Mouse (Mus musculus) stomach, postnatal 0 days (tissue): ENCODE measurements at regions not wholly inside any gene's neighbourhood (a gene's known extent, or its start where the extent isn't known, plus 50 kb on each side); places are given as distances from the start of the nearest gene placed in this dataset.

Source experiments
- ATAC-seq: fragments of 200-750 bp; cut with Nextera tagmentation; 2 replicates; pipeline ENCODE4 v1.8.0; 2017; ENCODE audit not compliant: low FRiP score, low TSS enrichment
- DNase-seq: peaks from one replicate; pipeline ENCODE4 v3.0.0-alpha.2; 2016; ENCODE audit warnings: low spot score
- H3K27ac ChIP-seq: fragments of 300-500 bp; sonication (generic); replicated peaks from 2 replicates; pipeline ENCODE4 v1.5.1; 2014; ENCODE audit warnings: mild to moderate bottlenecking, control low read depth
- H3K27me3 ChIP-seq: fragments of 300-500 bp; sonication (generic); 2 replicates; pipeline ENCODE4 v1.6.1; 2014; ENCODE audit warnings: low read length; ENCODE audit not compliant: control insufficient read depth, insufficient read depth
- H3K36me3 ChIP-seq: fragments of 300-500 bp; sonication (generic); 2 replicates; pipeline ENCODE4 v1.6.1; 2014; ENCODE audit warnings: low read length, mixed read lengths; ENCODE audit not compliant: control insufficient read depth, insufficient read depth
- H3K4me1 ChIP-seq: fragments of 300-500 bp; sonication (generic); replicated peaks from 2 replicates; pipeline ENCODE4 v1.6.1; 2014; ENCODE audit warnings: antibody characterized with exemption; ENCODE audit not compliant: control insufficient read depth, insufficient read depth
- H3K4me2 ChIP-seq: fragments of 300-500 bp; sonication (generic); replicated peaks from 2 replicates; pipeline ENCODE4 v1.6.1; 2014; ENCODE audit warnings: low read depth, mild to moderate bottlenecking, control low read depth, moderate library complexity
- H3K4me3 ChIP-seq: fragments of 300-500 bp; sonication (generic); 2 replicates; pipeline ENCODE4 v1.5.1; 2014; ENCODE audit warnings: low read depth, low read length, control low read depth
- H3K9ac ChIP-seq: fragments of 300-500 bp; sonication (generic); 2 replicates; pipeline ENCODE4 v1.6.1; 2014; ENCODE audit warnings: mild to moderate bottlenecking, low read length, control low read depth, mixed read lengths
- H3K9me3 ChIP-seq: fragments of 300-500 bp; sonication (generic); 2 replicates; pipeline ENCODE4 v1.6.1; 2016; ENCODE audit warnings: low read length; ENCODE audit not compliant: control insufficient read depth
- CTCF ChIP-seq: IDR thresholded peaks from 2 replicates; pipeline ENCODE4 v1.5.1; 2016; ENCODE audit warnings: antibody characterized with exemption, low read depth, mild to moderate bottlenecking, moderate library complexity
- EP300 ChIP-seq: optimal IDR thresholded peaks from 2 replicates; pipeline ENCODE3; 2016; ENCODE audit warnings: antibody characterized with exemption
- WGBS: fragments of 180-500 bp; shearing (Covaris S2); extraction: QIAGEN DNeasy Blood & Tissue Kit; methylation state at CpG from one replicate; pipeline ENCODE4 v1.1.7; 2014; 5-methylcytosine and 5-hydroxymethylcytosine counted together

- no peaks in the 10 kb centered on the region for H3K4me1 ChIP-seq
- H3K36me3 ChIP-seq, result no peaks in the 10 kb centered on the region
- H3K4me3 ChIP-seq, result no peak overlapping the region
- no peak overlapping the region for H3K4me2 ChIP-seq
- WGBS, result 87% methylated on average over 2 of the region's 2 CpGs
- no peak overlapping the region for H3K27ac ChIP-seq
- no peak for DNase-seq
- no peak for ATAC-seq
- H3K9ac ChIP-seq, result no peak overlapping the region
- no peak for TF ChIP-seq EP300
- no peaks in the 10 kb centered on the region for H3K27me3 ChIP-seq
- no peaks in the 10 kb centered on the region for H3K9me3 ChIP-seq
Measured at GRCm38 (mm10) chr15:52937138-52937537, 947.6 kb upstream of the Gm7489 start.

- no peak overlapping the region for H3K4me3 ChIP-seq
- H3K36me3 ChIP-seq, result no peaks in the 10 kb centered on the region
- WGBS, result 65% methylated on average over 4 of the region's 4 CpGs
- no peak overlapping the region for H3K4me2 ChIP-seq
- no peak overlapping the region for H3K27ac ChIP-seq
- TF ChIP-seq CTCF (no peak), EP300 (no peak)
- DNase-seq (no peak), ATAC-seq (no peak)
- H3K9me3 ChIP-seq, result no peaks in the 10 kb centered on the region
- H3K9ac ChIP-seq, result no peak overlapping the region
- no peaks in the 10 kb centered on the region for H3K27me3 ChIP-seq
- no peaks in the 10 kb centered on the region for H3K4me1 ChIP-seq
Measured at GRCm38 (mm10) chr15:52944592-52944991, 940.1 kb upstream of the Gm7489 start.

- no peak for DNase-seq
- H3K4me3 ChIP-seq, result no peak overlapping the region
- H3K9me3 ChIP-seq, result no peaks in the 10 kb centered on the region
- ATAC-seq, result no peak
- WGBS, result 82% methylated on average over 4 of the region's 4 CpGs
- H3K36me3 ChIP-seq, result no peaks in the 10 kb centered on the region
- no peaks in the 10 kb centered on the region for H3K27me3 ChIP-seq
- no peak overlapping the region for H3K9ac ChIP-seq
- no peak overlapping the region for H3K4me2 ChIP-seq
- no peaks in the 10 kb centered on the region for H3K4me1 ChIP-seq
- no peak for TF ChIP-seq CTCF
- no peak for TF ChIP-seq EP300
- H3K27ac ChIP-seq, result no peak overlapping the region
Measured at GRCm38 (mm10) chr15:52948196-52948595, 936.5 kb upstream of the Gm7489 start.

- TF ChIP-seq EP300 (no peak), CTCF (no peak)
- no peak for ATAC-seq
- H3K27me3 ChIP-seq, result no peaks in the 10 kb centered on the region
- no peak for DNase-seq
- WGBS, result 56% methylated on average over 1 of the region's 1 CpGs
- H3K4me2 ChIP-seq, result no peak overlapping the region
- no peak overlapping the region for H3K27ac ChIP-seq
- H3K36me3 ChIP-seq, result no peaks in the 10 kb centered on the region
- H3K4me1 ChIP-seq, result no peaks in the 10 kb centered on the region
- no peaks in the 10 kb centered on the region for H3K9me3 ChIP-seq
- no peak overlapping the region for H3K9ac ChIP-seq
- no peak overlapping the region for H3K4me3 ChIP-seq
Measured at GRCm38 (mm10) chr15:52953480-52953879, 931.2 kb upstream of the Gm7489 start.

- H3K27ac ChIP-seq, result no peak overlapping the region
- H3K4me3 ChIP-seq, result no peak overlapping the region
- no peaks in the 10 kb centered on the region for H3K4me1 ChIP-seq
- no peak overlapping the region for H3K4me2 ChIP-seq
- TF ChIP-seq EP300 (no peak), CTCF (no peak)
- DNase-seq, result no peak
- no peaks in the 10 kb centered on the region for H3K27me3 ChIP-seq
- H3K9me3 ChIP-seq, result no peaks in the 10 kb centered on the region
- ATAC-seq, result no peak
- H3K9ac ChIP-seq, result no peak overlapping the region
- no peaks in the 10 kb centered on the region for H3K36me3 ChIP-seq
- WGBS, result 62% methylated on average over 7 of the region's 7 CpGs
Measured at GRCm38 (mm10) chr15:52954715-52955593, 929.8 kb upstream of the Gm7489 start.

GRCm38 (mm10) chr15:52959711-52960110 lies 925.0 kb upstream of the Gm7489 start:
- Histone ChIP-seq H3K4me3 (no peak overlapping the region), H3K4me2 (no peak overlapping the region), H3K9ac (no peak overlapping the region), H3K4me1 (no peaks in the 10 kb centered on the region), H3K27me3 (no peaks in the 10 kb centered on the region), H3K36me3 (no peaks in the 10 kb centered on the region), H3K27ac (no peak overlapping the region), H3K9me3 (no peaks in the 10 kb centered on the region)
- DNase-seq (no peak), ATAC-seq (no peak)
- TF ChIP-seq EP300 (no peak), CTCF (no peak)
- 81% methylated on average over 2 of the region's 2 CpGs for WGBS
